Mouse (Mus musculus) right cerebral cortex, postnatal 14 days (tissue): ENCODE results near the gene Sfxn4.
A peak's percentile ranks its signal among the peaks of the same experiment; 100 is the strongest.

Experiments used
- DNase-seq: peaks from one replicate; pipeline ENCODE4 v3.0.0; 2022

Sfxn4 gene

DNA sequence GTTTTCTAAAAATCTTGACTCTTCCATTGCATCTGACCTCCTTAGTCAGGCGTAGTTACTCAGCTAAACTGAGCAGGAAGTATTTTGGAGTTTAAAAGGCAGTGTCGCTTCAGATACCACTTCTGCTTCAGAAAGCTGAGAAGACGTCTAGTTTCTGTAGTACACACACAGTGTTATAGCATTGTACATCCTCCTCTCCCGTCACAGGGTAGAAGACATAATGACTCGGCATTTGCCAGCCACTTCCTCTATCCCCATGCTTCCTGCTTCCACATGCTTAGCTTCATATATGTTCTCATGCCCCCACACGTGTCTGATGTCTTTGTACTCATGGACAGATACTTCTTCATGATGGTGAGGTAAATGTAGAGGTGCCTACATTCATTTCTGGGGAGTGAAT, 42.6 kb downstream of the Sfxn4 start:
- no peak for DNase-seq

- no peak for DNase-seq
Observed at GRCm38 (mm10) chr19:60813133-60813532, 48.1 kb downstream of the Sfxn4 start.

DNA sequence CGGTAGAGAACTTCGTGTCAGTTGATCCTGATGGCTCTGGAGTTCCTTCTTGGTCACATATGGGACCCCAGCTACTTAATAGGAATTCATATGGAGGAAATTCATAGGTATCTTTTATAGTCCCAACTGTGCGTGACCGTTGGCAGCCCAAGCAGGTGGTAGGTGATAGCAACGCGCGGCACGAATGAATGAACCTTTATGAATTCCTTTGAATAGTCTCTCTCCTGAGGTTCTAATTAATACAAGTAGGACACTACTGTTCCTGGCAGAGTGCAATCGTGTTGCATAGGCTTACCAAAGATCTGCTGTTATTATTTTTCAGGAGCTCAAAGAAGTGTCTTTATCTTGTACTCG, 49.3 kb downstream of the Sfxn4 start:
- no peak for DNase-seq

GRCm38 (mm10) chr19:60811098-60812035, 49.9 kb downstream of the Sfxn4 start, which contains the start of gene Fam45a:
Fam45a (plus strand) TSS chr19:60811585.
- peak; percentile 90 for DNase-seq

GRCm38 (mm10) chr19:60809927-60810326, 51.4 kb downstream of the Sfxn4 start:
- no peak for DNase-seq

- no peak for DNase-seq
Observed at GRCm38 (mm10) chr19:60804903-60805302, 56.4 kb downstream of the Sfxn4 start.

DNA sequence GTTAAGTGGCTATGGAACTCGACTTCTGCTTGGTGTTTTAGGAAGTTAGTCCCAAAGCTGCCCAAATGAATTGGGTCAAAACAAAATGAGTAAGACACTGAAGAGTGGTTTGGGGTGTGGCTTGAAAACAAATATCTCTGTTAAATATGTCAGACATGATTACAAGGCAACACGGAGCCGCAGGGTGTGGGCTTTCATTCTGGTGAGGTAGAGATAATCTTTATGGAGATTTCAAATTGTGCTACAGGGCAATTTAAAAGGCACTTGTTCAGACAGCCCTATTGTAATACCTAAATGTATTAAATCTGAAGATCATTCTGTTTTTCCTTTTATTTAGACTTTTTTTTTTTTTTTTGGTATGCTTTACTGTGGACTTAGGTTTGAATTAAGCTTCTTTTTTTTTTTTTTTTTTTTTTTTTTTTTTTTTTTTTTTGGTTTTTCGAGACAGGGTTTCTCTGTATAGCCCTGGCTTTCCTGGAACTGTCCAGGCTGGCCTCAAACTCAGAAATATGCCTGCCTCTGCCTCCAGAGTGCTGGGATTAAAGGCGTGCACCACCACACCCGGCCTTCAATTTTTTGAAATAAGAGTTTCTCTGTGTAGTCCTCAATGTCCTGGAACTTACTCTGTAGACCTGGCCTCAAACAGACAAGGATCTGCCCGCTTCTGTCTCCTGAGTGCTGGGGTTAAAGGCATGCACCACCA, 61.3 kb downstream of the Sfxn4 start:
- DNase-seq: no peak

- no peak for DNase-seq
Observed at GRCm38 (mm10) chr19:60797415-60797814, 63.9 kb downstream of the Sfxn4 start.

- DNase-seq: no peak
Observed at GRCm38 (mm10) chr19:60795244-60795643, 66.0 kb downstream of the Sfxn4 start.

GRCm38 (mm10) chr19:60793170-60793707, 68.0 kb downstream of the Sfxn4 start:
- DNase-seq: no peak

DNA sequence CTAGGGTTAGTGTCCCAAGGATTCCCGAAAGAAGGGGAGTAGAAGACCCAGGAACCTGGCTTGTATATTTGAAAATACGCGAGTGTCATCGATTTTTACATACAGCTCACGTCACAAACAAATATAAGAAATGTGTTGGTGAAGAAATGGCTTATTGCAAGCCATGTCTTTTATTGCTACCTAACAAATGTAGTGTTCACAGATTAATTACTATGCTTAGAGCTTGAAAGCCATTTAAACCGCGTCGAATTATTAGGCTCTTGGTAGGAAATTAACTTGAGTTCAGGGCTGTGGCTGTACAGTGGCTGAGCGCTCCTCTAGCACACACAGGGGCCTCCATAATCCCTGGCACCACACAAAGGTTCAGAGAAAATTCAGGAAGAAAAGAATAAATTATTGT, 70.1 kb downstream of the Sfxn4 start:
- DNase-seq: no peak

DNA sequence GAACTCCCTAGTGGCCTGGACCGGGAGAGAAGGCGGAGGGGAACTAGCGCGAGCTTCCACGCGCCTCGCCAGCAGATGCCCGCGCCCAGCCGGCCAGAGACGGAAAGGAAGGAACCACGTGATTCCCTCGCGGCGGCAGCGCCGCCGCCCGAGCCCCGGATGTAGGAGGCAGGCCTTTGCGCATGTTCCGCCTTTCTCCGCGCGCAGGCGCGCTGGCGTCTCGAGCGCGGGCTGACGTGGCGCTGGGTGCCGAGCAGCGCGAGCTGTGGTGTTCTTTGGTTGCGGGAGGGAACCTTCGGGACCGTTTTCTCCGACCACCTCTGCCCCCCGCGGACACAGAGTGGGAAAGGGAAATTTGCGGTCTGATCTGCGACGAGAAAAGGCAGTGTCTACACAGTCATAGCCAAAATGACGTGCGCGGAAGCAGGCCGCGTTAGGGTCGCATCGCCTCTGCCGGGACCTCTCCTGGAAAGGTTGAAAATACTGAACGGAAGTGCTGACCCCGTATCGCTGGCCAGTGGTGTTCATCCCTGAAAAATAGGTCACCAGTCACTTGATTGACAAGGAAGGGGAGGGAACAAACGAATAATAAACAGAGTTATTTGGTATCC, 70.6 kb downstream of the Sfxn4 start, which contains the start of gene Eif3a:
Gene Eif3a, minus strand, starts transcription at position 108 of the 611 bp plus-strand sequence.
- DNase-seq: peak; percentile 96

DNA sequence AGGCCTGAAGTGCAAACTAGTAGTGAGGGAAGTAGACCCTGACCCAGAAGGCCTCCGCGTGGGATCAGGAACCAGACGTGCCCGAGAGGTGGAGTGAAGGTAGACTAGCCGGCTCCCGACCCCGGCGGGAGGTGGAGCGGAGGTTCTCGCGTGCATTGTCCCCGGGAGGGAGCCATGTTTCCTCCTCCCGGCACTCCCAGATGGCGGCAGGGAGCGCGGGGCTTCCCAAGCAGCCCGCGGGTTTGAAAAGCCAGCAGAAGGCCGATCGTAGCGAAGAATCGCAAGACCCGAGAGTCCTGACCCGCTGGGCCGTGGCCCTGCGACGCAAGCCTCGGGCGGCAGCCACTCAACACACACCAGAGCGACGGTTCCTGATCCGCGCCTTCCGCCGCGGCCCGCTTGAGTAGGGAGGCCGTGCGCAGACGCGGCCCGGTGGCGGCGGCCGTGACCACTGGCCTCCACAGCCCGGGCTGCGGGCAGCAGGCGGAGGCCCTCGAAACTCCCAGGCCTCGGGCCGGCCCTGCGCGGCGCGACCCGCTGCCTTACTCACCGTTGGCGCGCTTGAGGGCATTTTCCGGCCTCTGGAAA, 71.3 kb downstream of the Sfxn4 start:
- peak; percentile 57 for DNase-seq

GRCm38 (mm10) chr19:60789452-60789851, 71.8 kb downstream of the Sfxn4 start:
- DNase-seq: no peak

DNA sequence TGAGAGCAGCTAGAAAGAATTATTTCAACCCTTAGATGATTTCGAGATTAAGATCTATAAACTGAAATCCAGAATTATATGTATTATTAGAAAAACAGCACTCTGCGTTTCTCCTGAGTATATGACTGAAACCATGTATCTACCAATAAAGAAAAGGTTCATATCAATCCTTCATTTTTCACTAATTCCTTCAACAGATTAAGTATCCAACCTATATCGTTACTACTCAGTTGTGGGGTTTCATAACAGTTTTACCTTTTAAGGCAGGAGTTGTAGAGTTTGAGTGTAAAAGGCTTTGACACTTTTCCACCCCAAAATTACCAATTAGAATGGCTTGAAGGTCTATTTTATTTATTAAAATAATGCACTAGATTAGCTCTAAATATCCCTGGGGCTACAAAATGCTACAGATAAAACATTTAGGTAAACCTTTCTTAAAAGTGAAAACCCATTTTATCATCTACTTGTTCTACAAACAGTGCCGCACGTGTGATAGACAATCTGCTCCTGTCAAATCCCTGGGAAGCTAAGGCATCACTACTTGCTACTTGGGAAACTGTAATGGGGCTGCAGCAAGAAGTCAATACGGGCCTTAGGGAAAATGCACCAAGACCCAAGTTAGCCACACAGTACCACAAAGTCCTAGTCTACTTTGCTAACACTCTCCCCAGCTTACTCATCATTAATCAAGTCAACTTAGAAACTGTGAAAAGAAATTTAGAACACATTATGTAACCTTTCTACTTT, 72.9 kb downstream of the Sfxn4 start:
- no peak for DNase-seq

GRCm38 (mm10) chr19:60787465-60788150, 73.7 kb downstream of the Sfxn4 start:
- DNase-seq: no peak
